Mouse (Mus musculus): ENCODE data around the gene Olfr329-ps.
"Not testable (repeated sequence)": the region's sequence is repeated elsewhere in the genome, so short reads cannot be mapped to it uniquely, and the experiment has no call there.

Gene Olfr329-ps

DNA sequence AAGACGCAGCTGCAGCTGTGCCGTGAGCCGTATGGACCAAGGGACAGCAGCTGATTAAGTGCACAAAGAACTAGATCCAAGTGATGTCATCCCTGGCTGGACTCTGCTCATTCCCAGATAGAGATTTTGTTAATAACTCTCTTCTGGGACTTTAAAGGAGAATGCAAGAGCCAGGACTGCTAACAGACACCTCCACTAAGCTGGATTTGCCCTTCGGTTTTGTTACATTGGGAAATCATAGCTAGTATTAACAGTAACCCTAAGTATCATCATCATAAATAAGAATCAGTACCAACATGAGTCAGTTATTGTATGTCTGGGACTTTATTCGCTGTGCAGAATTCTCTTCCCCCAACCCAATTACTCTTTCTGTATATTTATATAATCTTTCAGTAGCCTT is at the start of gene Olfr329-ps:
Gene Olfr329-ps, minus strand, starts transcription at position 101 of the 400 bp plus-strand sequence.
- DNase-seq = no peak

DNA sequence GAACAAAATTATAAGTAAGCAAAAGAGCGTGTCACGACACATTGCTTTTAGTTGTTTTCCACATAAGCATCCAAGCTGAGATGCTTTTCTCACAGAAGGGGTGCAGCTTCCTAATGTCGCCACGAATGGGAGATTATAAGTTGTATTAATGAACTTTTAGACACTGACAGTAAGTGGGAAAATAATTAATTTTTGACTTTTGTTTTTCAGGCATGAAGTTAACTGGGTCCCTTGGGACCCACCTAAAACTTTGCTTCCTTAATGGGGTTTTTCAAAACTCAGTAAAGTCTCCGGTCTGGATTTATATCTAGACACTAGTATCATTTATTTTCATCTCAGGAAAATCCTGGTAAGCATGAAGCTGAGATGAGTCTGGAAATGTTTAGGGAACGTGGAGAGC is 48.6 kb upstream of the Olfr329-ps start, which contains the start of gene Olfr324:
Gene Olfr324, plus strand, starts transcription at position 301 of the 400 bp plus-strand sequence.
- no peak for DNase-seq

DNA sequence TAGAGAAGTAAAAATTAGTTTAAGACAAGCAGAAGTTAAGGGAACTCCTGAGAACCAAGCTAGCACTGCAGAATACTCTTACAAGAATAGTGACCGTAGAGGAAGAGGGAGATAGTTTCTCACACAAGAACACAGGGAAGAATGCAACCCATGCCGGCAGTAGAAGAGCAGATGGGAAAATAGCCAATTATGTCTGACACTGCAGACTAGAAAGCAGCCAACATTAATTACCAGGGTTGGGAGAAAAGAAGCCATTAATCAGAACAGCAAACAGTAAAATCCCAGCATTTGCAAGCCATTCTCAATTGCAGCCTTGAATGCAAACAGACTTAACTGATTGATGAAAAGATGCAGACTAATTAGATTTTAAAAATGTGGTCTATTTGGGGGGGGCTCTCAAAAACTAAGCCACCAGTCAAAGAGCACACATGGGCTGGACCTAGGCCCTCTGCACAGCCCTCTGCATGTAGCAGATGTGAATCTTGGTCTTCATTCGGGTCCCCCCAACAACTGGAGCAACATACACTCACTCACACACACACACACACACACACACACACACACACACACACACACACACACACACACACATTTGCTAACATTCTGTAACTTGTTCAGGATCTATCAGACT is 42.5 kb upstream of the Olfr329-ps start:
- DNase-seq = no peak

DNA sequence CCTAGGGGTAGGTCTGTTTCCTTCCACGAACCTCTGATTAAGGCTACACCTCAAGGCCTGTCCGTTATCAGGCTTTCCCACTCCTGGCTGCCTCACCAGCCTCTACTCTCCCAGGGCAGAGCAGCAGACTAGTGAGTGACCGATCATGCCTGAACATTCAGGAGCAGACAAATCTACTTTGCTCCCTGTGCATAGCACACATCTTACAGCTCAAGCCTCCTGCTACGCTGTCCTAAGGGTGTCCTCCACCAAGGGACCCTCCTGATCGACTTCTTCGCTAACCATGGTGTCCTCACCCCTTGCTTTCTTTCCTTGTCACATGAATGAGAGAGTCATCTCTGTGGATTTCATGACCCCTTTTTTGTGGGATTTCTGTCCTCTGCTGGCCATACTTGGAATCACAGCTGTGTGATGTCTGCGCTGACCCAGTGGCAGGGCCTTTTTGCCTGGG is 41.7 kb upstream of the Olfr329-ps start:
- peak; percentile 5 for DNase-seq

DNA sequence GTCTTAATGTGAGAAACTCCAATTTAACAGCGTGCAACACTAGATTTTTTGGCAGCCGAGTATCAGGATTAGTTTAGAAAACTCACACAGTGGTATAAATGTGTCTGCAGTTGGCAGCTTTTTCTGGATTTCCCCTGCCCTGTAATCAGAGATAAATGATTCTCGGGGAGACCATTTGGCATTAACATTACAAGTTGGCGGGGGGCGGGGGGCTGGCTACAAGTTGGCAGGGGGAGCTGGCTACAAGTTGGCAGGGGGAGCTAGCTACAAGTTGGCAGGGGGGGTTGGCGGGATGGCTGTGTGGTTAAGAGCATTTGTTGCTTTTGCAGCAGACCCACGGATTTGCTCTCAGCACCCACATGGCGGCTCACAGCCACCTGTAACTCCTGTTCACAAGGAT is 32.4 kb upstream of the Olfr329-ps start:
- peak; percentile 4 for DNase-seq

DNA sequence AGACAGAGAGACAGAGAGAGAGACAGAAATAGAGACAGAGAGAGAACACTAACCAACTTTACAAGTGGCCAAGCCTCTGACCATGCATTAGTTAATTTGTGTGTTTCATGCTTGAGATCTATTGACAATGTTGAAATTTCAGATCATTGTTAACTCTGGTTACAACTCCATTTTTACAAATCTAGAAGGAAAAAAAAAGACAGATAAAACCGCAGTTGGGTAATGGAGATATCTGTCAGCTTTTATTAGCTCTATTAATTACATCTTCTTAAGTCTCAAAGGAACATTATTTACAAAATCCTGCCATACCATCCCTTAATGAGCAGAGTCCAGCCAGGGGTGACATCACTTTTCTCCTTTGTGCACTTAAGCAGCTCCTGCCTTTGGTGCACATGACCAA is 31.2 kb upstream of the Olfr329-ps start, which contains the start of gene Olfr325:
Gene Olfr325, plus strand, starts transcription at position 301 of the 400 bp plus-strand sequence.
- no peak for DNase-seq

DNA sequence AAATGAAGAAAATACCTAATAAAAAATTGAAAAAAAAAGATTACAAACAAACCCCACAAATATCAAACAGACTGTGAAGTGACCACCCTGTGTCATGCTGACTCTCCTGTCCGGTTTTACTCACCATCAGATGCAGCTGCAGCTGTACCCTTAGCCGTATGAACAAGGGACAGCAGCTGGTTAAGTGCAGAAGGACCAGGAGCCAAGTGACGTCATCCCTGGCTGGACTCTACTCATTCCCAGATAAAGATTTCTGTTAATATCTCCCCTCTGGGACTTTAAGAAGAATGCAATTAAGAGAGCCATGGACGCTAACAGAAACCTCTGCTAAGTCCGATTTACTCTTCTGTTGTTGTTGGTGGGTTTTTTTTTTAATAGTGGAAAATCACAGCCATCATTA is 24.2 kb upstream of the Olfr329-ps start, which contains the start of gene Olfr224:
Gene Olfr224, minus strand, starts transcription at position 149 of the 400 bp plus-strand sequence.
- no peak for DNase-seq

DNA sequence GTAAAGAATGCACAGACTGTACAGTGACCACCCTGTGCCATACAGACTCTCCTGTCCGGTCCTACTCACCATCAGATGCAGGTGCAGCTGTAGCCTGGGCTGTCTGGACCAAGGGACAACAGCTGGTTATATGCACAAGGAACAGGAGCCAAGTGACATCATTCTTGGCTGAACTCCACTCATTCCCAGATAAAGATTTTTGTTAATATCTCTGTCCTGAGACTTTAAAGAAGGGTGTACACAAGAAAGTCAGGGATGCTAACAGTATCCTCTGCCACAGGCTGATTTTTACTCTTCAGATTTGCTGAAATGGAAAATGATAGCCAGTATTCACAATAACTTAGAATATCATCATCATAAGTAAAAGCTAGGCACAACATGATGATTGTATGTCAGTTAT is 9.3 kb upstream of the Olfr329-ps start, which contains the start of gene Olfr328:
Gene Olfr328, minus strand, starts transcription at position 101 of the 400 bp plus-strand sequence.
- DNase-seq = no peak

DNA sequence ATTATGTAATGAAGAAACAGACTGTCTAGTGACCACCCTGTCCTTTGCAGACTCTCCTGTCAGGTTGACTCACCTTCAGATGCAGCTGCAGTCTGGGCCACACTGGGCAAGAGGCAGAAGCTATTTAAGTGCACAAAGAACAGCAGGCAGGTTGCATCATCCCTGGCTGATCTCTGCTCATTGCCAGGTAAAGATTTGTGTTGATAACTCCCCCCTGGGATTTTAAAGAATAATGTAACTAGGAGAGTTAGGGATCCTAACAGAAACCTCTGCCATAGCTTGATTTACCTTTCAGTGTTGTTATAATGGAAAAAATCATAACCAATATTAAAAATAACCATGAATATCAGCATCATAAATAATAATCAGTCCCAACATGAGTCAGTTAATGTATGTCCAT is 11.5 kb downstream of the Olfr329-ps start, which contains the start of gene Olfr330:
Gene Olfr330, minus strand, starts transcription at position 101 of the 400 bp plus-strand sequence.
- not testable (repeated sequence) for DNase-seq

DNA sequence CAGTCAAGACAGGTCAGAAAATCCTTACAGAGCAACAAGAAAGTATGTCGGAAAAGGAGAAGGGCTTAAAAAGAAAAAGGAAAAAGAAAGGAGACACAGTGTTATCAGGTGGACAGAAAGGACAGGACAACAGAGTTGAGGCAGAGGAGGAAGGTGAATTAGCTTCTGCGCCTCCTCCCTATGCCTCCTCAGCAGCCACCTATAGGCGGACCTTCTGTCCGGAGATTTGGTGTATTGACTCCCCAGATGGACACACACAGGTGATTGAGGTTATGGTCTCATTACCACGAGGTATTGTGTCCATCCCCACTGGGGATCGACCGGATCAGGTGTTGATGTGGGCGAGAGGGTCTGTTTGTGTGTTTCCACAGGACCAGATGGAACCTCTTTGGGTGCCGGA is 26.5 kb downstream of the Olfr329-ps start:
- DNase-seq = peak; percentile 10

DNA sequence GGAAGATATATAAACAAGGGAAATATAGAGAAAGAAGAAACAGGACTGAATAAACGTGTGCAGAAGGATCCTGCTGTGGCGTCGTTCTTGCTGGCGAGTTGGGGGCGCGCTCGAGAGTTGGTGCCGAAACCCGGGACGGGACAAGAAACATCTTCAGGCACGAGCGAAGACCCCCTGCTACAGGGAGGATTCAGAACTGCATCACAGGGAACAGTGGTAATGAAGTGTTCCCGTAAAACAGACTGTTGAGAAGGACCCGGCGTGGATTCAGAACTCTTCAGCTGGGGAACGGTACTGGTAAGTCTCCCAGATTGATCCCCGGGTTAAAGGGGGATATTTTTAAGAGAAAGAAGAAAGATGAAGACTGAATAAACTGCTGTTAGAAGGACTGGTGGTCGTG is 27.3 kb downstream of the Olfr329-ps start:
- DNase-seq = peak; percentile 64

DNA sequence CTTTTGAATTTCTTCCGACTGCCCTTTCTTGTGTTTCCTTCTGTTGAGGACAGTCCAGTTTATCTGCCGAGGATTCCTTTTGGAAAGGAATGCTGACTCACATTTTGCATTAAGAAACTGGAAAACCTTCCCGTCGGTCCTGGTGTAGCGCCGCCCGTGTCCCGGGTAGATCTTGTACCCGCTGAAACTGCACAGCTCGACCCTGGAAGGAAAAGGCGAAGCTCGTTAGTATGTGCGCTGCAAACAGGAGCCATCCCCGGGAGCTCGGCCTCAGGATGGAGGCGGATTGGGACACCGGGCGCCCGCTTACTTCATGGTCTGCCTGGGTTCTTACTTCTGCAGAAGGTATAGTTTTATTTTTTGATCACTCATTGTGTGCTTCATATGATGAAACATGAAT is 37.2 kb downstream of the Olfr329-ps start:
- DNase-seq = not testable (repeated sequence)

DNA sequence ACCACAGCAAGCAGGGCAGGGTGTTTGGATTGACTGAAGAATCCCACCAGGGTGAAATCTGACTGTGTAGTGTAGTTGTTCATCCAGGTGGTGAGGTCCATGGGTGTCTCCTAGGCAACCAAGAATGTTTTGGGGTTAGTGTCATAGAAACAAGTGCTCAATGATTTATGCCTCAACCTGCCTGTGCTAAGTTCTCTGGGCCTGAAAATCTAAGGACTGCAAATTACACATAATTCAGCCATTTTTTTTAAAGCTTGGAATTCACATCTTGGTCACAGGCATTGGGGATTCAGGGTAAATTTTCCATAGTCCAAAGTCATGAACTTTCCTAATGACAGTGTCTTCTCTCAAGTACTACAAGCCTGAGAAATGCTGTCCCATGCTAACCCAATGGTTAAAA is 43.8 kb downstream of the Olfr329-ps start, which contains the start of gene Olfr331:
Gene Olfr331, minus strand, starts transcription at position 101 of the 400 bp plus-strand sequence.
- DNase-seq = not testable (repeated sequence)

DNA sequence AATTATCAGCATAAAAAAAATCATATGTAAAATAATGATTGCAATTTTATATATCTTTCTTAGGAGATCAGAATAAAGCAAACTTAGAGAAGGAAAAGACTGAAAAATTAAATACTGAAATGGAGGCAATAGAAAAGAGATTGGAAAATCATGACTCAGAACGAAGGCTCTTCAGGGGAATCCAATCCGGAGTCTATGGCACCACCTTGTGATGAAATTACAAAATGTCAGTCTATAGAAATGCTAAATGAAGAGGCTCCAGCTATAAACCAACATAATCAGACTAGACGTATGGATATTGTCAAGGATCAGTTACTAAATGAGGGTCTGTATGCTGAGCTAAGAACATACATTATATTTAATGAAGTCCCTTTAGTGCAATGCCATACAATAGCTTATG is 46.9 kb downstream of the Olfr329-ps start:
- no peak for DNase-seq

DNA sequence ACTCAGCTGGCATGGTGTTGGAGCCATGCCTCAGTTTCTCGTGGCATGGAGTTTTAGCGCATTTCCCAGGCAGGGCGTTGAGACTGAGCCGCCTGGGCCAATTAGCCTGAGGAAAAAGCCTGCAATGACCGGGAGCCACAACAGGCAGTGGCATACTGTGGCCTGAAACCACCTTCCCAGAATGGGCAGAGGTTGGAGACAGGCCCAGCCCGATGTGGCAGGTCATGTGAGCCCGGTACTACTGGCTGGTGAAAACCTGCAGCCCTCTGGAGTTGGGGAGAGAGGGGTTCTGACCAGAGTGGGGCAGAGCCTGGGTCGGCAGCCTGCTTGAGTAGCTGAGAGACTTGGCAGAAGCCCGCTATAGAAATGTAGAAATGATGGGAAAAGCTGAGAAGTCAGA is 47.5 kb downstream of the Olfr329-ps start:
- no peak for DNase-seq

DNA sequence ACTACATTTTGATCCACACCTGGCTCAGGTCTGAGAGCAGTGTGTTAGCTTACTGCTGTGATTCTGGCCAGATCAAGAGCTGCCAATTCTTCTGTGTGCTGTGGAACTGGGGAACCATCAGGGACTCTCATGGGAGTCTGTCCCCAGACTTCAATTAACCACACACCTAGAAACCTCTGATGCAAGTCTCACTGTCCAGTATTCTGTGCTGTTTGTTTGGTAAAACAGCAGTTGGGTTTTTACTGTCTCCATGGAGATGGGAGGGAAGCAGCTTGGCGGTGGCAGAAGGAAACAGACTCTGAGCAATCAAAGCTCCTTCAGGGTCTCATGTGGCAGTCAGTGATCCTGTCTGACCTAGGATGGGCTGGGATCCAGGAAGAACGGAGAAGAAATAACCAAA is 53.8 kb downstream of the Olfr329-ps start, which contains the start of gene Olfr332:
Gene Olfr332, minus strand, starts transcription at position 101 of the 400 bp plus-strand sequence.
- DNase-seq = no peak

All from right cerebral cortex, postnatal 25 days (tissue).